Mouse (Mus musculus) kidney, adult 9 months (tissue): Measurements from ENCODE around the gene Htr6.

ENCODE experiments used
- DNase-seq: peaks from one replicate; pipeline ENCODE4 v3.0.0; 2022

Gene Htr6

DNA sequence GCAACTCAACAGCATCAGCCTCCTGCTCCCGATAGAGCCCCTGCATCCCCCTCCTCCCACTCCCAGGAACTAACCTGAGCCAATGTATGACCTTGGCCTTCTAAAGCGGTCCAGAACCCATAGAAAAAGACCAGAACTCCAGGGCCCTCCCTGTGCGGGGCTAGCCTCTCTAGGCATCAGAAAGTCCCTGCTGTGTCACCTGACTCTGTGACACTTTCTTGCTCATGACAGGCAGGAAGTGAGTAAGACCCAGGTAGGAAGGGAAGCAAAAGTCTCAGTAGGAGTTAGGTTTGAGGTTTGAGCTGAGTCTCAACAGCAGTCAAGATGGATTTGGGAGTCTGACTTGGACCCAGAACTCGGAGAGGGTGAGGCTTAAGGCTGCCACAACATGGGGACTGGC lies 11.6 kb upstream of the Htr6 start:
- no peak for DNase-seq

DNA sequence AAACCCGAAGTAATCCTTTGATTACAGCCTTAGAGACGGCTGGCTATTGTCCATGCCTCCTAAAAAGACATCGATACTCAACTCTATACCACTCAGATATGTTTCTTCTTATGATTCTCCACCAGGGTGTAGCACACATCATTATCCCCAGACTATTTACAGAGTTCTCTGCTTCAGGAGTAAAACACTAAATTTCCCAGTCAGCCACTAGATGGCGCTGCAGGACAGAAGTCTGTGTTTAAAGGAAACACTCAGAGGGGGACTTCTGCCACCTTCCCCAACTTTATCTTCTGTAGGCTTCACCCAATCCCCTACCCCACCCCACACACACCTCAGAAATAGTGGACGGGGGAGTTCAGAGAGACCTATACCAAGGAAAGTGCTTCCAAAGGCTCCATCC lies 10.7 kb upstream of the Htr6 start:
- DNase-seq, result peak; percentile 85

DNA sequence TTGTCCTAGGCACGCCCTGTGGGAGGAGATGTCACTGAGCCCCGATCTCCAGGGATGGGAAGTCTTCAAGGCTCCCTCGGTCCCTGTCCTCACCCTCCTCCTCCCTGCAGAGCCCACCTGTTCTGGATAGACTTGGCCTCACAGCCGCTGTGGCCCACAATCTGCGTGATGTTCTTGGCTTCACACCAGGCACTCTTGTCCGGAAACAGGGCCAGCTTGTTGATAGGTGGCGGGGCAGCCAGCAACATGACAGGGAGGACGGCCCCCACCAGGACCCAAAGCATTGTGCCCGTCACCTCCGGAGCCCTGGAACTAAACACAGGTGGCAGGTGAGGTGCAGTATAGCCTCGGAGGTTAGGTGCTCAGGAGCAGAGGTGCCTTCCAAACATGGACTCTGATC lies 10.0 kb upstream of the Htr6 start:
- DNase-seq, result no peak

DNA sequence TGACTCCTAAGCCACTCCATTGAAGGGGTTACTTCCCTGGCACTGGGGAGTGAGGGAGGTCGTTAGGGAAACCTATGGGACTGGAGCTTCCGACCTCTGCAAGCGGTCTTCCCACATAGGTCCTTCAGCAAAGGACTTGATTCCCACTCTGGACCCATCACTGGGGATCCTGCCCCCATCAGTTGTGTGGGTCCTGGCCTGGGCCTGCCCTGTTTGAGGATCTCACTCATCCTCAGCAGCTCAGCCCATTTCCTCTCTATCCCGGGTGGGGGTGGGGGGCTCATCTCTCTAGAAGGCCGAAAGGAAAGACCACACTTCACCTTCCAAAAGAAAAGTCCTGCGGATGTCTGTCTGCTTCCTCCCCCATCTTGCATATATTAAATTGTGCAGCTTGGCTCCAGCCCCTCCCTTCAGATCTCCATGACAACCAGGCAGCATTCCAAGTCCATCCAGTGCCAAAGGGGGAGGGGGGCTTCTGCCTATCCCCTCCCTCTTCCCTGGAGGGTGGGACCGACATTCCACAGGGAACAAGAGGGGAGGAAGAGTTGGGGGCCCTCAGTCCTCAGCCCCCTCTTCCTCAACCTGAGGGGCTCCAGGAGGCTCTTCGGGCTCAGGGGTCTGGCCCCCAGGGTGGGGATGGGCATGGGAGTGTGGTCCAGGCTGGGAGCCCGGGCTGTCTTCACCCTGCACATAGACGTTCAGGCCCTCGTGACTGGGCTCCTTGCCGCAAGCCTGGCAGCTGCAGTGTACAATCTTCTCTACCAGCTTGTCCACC lies 7.6 kb upstream of the Htr6 start:
- DNase-seq, result no peak

DNA sequence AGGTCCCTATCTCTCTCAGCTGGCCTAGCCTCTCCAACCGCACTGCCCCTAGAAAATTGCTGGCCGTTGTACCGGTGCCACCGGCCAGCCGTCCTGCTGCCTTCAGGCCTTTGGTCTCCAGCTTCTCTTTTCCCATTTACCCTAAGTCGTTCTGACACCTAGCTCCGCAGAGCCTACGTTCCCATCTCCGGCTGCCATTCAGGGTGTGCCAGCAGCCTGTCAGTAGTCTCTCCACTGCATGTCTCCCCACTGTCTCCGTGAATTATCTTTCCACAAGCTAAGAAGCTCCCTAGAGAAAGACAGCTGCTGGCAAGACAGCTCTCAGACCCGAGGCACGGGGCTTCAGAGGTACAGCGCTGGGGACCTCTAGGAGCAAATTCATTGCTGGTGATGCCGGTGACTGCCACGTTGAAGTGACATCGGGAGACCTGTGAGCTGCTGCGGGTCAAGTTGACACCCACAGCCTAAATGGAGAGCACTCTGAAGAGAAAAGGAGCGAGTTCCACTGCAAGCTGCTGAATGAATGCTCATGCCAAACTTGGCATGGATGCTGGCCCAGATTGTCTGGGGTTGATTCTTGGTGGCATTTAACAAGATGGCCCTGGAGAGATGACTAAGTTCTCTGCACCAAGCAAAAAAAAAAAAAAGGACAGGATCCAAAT lies 6.0 kb upstream of the Htr6 start:
- no peak for DNase-seq

DNA sequence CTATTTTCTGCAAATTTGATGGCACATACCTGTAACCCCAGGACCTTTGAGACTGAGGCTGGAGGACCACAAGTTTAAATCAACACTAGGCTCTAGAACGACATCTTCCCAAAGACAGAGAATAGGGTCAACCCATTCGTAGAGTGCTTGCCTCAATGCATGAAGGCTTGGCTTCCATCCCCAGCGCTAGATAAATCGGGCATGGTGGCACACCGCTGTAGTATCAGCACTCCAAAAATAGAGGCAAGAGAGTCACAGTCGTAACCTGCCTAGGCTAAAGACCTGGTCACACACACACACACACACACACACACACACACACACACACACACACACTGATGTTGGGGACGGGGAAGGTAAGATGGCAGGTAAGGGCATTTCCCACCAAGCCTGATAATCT lies 4.9 kb upstream of the Htr6 start:
- DNase-seq, result no peak

DNA sequence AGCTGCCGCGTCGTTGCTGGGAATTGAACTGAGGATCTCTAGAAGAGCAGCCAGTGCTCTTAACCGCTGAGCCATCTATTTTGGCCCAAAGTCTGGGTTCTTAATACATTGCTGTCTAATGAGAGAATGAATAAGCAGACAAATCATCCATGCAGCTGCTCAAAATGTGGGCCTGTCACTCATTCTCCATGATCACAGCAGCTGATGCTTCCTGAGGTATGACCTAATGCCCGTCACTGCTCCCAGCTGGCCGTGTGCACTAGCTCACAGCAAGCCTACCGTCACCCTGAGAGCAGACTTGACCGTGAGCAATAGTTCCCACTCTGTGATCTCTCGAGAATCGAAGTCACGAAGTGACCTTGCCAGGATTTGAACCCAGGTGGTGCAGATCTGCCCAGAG lies 4.1 kb upstream of the Htr6 start:
- DNase-seq, result no peak

DNA sequence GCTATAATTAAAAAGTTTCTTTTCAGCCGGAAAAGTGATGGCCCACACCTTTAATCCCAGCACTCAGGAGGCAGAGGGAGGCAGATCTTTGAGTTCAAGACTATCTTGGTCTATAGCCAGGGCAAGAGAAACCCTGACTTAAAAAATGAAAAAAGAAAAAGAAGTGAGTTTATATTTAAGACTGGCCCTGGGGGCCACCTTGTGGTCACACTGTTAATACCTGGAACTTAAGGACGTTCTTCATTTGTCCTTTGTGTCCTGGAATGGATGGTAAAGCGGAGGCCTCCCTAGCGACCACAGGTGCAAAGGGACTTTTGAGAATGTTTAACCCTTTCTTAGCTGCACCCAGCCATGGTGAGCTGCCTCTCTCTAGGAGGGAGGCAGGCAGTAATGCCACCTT lies 3.4 kb upstream of the Htr6 start:
- DNase-seq, result peak; percentile 35

DNA sequence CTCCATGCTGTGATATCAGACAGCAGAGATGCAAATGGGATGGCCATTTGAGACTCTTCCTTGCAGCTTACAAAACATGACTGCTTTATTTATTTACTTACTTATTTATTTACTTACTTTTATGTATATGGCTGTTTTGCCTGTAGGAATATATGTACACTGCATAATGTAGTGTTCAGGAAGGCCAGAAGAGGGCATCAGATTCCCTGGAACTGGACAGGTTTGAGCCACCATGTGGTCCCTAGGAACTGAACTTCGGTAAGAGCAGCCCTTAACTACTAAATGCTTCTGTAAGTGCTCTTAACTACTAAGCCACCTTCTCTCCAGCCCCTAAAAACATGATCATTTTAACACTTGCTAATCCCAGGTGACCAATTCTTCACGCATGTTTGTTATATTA lies 2.9 kb upstream of the Htr6 start:
- DNase-seq, result peak; percentile 56

DNA sequence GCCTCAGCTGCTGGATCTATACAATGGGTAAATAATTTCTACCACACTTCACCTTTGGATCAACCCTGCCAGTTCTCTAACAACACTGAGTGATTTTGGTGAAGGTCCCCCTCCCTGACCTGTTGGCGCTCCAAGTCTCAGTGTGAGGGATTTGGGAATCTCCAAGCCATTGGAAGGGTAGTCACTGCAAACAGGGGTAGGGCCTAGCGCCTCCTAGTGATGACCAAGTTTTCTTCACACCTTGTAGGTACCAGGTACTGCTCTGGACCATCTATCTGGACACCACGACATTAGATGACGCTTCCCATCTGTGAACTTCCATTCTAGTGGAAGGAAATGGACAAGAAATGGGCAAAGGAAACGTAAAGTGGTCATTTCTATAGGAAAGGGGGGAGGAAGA lies 545 bp upstream of the Htr6 start:
- DNase-seq, result peak; percentile 46

DNA sequence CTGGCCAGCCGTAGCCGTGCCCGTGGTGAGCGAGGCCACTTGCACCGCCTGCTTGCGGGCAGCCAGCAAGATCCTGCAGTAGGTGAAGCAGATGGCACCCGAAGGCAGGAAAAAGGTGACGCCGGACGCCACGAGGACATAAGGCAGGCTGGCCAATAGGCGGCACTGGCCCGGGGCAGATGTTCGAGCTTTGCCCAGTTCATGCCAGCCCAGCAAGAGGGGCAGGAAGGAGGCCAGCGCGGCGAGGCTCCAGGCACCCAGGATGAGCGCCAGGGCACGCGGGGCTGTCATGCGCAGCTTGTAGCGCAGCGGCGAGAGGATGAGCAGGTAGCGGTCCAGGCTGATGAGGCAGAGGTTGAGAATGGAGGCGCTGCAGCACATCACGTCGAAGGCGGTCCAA lies 1.3 kb downstream of the Htr6 start:
- no peak for DNase-seq

DNA sequence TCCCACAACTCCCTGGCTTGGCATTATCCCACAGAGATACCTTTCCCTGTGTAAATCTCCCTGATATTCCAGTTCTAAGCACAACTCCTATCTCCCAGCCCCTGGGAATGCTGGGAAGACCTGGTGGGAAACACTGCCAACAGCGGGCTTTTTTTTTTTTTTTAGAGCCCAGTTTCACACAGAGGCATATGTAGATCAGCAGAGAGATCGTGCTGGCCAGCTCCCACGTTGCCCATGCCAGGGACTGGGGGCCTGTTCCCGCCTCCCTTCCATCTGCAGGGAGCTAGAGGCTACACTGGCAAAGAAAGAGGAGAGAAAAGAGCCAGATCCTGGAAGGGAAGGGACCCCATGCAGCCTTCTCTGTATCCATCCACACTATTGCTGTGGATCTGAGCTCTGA lies 7.1 kb downstream of the Htr6 start:
- DNase-seq, result no peak

DNA sequence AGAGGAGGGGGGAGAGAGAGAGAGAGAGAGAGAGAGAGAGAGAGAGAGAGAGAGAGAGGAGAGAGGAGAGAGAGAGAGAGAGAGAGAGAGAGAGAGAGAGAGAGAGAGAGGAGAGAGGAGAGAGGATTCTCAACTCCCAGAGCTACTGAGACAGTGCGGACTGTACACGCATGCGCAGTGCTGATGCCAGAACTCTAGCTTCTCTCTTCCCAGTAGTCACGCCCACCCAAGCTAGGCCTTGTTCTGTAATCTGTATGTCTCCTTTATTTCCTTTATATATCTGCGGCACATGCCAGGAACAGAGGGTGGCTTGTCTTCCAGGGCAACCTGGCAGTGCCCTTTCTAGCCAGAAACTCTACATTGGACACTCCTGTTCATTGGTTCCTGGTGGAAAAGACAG lies 10.5 kb downstream of the Htr6 start:
- no peak for DNase-seq

DNA sequence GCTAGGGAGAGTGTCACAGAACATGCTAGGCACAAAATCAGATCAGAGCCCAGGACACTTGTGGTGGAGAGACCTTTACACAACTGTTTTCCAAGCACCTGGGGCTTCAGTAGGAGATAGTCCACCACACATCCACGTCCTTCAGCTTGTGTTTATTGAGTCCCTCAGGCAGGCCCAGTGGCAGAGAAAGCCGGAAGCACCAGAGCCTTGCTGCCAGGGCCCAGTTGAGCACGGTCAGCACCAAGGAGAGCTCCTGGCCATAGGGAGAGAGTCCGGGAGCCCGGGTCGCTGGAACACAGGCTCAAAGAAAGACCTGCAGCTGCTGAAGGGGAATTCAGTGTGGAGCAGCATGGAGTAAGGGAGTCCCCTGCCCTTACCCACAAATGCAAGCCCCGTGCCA lies 15.8 kb downstream of the Htr6 start:
- peak; percentile 21 for DNase-seq

DNA sequence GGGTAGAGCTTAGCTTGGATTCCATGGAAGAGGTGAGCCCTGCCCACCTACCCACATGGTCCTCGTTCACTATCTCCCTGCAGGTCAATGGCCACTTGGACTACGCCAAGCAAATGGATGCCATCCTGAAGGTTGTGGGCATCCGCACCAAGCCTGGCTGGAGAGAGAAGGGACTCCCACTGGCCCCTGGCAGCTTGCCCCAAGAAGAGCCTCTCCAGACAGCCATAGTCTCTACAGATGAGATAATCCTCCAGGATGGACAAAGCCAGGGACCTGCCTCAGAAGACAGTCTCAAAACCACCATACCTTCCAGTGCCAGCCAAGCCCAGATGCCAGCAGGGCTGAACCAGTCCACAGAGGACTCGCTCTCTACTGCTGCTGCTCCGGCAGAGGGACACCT lies 17.3 kb downstream of the Htr6 start:
- DNase-seq, result no peak

DNA sequence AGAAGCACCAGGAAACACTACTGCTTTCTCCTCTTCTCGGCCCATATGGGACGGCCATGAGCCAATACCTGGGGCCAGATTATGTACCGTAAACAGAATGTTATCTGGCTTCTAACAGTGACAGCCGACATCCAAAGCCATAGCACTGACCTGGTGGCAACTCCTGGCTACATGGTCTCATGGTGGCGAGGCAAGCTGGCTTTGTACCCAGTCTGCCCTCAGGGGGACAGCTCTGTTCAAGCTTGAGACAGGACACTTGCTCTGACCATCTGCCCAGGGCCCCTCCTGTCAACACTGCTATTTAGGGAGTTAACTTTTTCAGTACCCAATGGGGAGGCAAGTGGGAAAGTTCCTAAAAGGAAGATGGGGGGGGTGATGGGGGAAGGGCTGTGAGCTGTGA lies 18.1 kb downstream of the Htr6 start:
- DNase-seq, result no peak

DNA sequence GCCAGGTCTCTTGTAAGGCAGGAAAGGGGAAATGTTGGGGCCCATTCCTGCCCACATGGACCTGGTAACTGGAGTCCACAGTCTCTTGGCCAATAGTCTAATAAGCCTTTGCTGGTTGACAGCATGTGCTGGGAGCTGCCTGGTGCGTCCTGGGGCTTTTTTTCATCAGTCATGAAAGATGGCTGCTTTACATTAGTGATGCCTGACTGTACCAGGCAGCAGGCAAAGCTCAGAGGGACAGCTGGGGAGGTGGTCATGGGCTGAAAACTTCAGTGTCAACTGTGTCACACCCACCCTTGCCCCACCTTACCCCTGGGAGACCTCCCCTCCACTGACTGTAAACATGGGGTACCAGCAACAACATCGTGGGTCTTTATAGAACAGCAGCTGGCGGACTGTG lies 19.6 kb downstream of the Htr6 start:
- DNase-seq, result no peak

DNA sequence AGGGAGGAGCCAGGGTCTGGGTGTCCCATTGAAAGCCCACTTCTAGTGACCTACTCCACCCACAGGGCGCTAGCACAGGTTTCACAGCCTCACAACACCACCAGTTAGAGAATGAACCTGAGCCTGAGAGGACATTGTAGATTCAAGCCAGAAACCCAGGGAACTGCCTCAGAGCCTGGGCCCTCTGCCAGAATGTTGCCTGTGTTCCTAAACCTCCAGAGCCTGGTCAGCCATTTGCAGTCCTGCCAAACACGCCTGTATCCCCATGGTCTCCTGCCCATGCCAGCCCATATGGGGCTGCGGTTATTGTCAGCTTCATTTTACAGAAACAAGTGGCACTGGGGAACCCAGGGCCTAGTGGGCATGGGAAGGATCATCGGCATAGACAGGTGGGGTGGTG lies 20.0 kb downstream of the Htr6 start:
- no peak for DNase-seq

DNA sequence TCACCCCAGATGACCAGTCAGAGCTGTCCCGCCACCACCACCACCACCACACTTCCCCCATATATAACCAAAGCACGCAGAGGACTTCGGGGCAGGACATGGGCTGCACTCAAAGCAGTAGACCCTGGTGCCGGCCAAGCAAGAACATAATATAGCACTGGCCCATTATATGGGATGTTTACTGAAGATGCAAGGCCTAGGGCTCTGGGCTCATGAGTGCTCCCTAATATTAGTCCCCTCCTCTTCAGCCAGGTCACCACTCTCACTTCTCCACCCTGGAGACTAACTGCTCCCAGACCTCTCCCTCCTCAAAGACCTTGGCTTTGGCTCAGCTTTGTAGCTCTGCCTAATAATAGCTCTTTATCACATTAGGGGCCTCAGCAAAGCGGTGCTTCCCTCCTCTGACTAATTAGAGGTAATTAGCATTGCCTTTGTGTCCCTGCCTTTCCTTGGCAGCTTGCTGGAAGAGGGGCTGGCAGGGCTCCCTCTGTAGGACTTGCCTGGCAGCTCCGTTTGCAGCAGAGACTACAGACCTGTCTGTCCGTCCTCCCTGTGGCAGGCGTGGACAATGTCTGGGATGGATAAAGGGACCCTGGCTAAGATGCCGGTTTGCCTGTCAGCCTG lies 21.0 kb downstream of the Htr6 start:
- DNase-seq, result no peak

DNA sequence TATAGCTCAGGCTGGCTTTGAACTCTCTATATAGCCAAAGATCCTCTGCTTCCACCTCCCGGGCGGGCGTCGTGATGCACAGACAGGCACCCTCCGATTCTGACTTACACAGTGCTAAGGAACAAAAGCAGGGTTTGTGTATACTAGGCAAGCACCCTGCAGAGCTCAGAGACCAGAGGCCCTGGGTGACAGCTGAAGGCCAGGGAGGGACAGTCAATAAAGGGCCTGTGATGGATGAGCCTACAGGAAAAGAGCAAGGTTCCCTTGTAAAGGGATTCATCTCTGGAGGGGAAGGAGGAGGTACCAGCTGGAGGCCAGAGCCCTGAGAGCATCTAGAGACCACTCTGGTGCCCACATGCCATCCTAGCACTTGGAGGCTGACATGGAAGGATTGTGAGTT lies 22.0 kb downstream of the Htr6 start:
- no peak for DNase-seq

DNA sequence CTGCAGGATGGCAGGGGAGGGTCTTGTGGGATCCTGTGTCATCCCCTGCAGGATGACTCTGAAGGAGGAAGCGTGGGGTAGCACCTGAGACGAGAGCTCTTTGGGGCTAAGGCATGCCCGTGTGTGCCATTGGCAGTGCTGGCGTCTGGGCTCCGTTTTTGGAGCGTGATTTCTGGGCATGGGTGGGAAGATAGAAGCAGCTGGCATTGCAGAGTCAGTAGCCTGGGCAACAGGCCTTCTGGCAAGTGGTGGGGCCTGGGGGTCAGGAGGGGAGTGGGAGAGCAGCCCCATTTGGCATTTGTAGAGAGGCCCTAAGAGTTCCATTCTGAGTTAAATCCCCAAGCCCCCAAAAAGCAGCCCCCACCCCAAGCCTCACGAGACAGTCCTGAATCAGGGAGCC lies 22.6 kb downstream of the Htr6 start:
- DNase-seq, result no peak

DNA sequence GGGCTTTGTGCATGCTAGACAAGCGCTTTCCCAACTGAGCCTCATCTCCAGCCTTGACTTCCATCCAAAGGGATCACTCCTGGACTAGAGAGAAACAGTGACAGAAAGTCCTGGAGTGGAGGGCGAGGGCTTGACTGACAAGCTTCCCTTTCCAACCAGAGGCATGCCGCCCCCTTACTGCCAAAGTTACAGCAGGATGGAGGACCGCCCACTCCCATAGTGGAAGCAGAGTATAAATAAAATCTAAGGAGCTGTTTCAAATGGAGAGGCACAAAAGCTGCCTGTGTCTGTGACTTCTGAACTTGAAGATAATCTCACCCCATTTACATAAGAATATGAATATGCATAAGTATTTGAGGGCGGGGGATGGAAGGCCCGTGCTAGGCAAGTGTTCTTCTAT lies 26.9 kb downstream of the Htr6 start:
- DNase-seq, result no peak

DNA sequence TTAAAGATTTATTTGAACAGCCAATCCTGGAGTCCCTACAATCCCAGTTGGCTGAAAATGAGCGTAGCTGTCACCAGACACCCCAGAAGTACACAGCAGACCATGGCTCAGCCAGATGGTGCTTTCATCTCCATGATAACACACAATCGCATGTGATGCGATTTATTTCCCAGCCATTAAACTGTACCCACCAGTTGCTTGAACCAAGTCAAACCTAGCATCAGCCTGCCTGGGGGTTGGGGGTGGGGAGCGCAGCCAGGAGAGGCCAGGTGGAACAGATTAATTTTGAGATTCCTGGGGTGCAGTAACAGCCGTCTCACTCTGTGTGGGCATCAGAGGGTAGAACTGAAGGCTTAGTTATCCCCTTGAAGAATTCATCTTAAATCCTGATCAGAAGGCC lies 29.0 kb downstream of the Htr6 start:
- DNase-seq, result no peak

DNA sequence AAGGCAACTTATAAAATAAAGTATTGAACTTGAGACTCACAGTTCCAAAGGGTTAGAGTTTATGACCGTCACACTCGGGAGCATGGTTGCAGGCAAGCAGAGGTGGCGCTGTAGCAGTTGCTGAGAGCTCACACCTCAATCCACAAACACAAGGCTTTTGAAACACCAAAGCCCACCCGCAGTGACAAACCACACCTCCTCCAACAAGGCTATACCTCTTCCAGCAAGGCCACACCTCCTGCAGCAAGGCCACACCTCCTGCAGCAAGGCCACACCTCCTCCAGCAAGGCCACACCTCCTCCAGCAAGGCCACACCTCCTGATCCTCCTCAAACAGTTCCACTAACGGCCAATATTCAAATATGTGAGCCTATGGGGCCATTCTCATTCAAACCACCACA lies 30.8 kb downstream of the Htr6 start:
- no peak for DNase-seq

DNA sequence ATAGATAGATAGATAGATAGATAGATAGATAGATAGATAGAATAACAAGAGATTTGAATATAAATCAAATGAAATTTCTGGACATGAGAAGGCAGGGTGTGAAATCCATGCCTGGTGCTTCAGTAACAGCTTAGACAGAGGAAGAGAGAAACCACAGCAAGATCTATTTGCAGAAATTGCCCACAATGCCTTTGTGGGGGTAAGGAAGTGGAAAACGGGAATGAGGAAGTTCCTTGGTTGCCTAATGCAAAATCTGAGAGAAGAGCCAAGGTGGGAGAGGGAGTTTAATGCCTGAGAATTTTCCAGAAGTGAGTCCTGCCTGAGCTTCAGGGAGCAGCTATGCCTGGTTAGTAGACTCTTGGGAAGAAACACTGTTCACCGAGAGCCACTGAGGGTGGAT lies 31.8 kb downstream of the Htr6 start:
- DNase-seq, result no peak
